Mouse (Mus musculus) C2C12 (cell line): ENCODE measurements around the gene Osbpl8.

Source experiments
- CTCF ChIP-seq: IDR thresholded peaks from one replicate; pipeline ENCODE4 v1.5.1; 2011; ENCODE audit not compliant: control insufficient read depth, insufficient read depth, insufficient read length
- MAX ChIP-seq: IDR thresholded peaks from one replicate; pipeline ENCODE4 v1.6.1; 2011; ENCODE audit warnings: mild to moderate bottlenecking, control low read depth
- USF1 ChIP-seq: IDR thresholded peaks from one replicate; pipeline ENCODE4 v1.6.1; 2011; ENCODE audit warnings: low read depth, mild to moderate bottlenecking, control low read depth, moderate library complexity

GRCm38 (mm10) chr10:111318805-111319500 lies 154.4 kb downstream of the Osbpl8 start:
- TF ChIP-seq CTCF (no peak), MAX (no peak), USF1 (no peak)
